Mouse (Mus musculus): ENCODE results near the gene Smg6.

DNA sequence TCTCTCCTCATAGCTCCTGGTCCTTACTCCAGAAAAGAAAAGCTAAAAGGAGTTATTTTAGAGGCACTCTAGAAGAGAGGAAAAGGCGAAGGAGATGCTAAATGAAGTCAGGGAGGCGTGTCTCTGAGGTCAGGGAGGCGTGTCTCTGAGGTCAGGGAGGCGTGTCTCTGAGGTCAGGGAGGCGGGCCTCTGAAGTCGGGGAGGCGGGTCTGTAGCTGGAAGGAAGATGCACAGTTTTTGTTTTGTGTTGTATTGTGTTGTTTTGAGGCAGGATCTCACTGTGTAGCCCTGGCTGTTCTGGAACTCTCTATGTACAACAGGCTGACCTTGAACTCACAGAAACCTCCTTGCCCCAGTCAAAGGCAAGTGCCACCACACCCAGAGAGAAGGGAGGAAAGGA, 272.3 kb downstream of the Smg6 start:
- TF ChIP-seq CTCF (IDR thresholded peaks at IDR 0.05; ENCODE audit: borderline replicate concordance, extremely low read depth, insufficient read depth, insufficient read length) (no peak), POLR2A (IDR thresholded peaks at IDR 0.05; ENCODE audit: borderline replicate concordance, extremely low read depth, insufficient read depth, insufficient read length, poor library complexity, severe bottlenecking) (no peak)

Measured in brain, embryonic 14.5 days (tissue).